Mouse (Mus musculus) hematopoietic stem cell, adult 5-6 weeks (primary cell): ENCODE measurements around the gene Rnasel. TPM values are rescaled to one million over a fixed set of nuclear protein-coding genes. Genes with fewer than 3 reads are reported as not detected.

Source experiments
- ATAC-seq, 2 experiments: fragments of 125-278 bp in 1 of 2; replicated peaks in 1 of 2; 2 replicates each; pipeline ENCODE4 v1.8.0; 2016 to 2017; ENCODE audit warnings: inconsistent platforms in 2 of 2, mild to moderate bottlenecking in 2 of 2, moderate number of reproducible peaks in 2 of 2, low read depth in 1 of 2, moderate TSS enrichment in 1 of 2; ENCODE audit not compliant: low FRiP score in 2 of 2, poor library complexity in 2 of 2, severe bottlenecking in 2 of 2, insufficient read depth in 1 of 2, low TSS enrichment in 1 of 2
- total RNA-seq: library from RNA; stranded (forward); fragments of 172-1452, 232-1000 nt; gene quantifications from 2 replicates; pipeline ENCODE4 v1.2.3, GENCODE M21; 2017

Gene Rnasel
- total RNA-seq, 1 experiment from 2014 or later, result 76.4 TPM

- no peak for ATAC-seq
Measured at GRCm38 (mm10) chr1:153729806-153730205, 19.4 kb upstream of the Rnasel start.

GRCm38 (mm10) chr1:153730671-153731070 is 18.6 kb upstream of the Rnasel start:
- no peak for ATAC-seq

- ATAC-seq, result no peak
Measured at GRCm38 (mm10) chr1:153733181-153733580, 16.0 kb upstream of the Rnasel start.

- no peak for ATAC-seq
Measured at GRCm38 (mm10) chr1:153734866-153735265, 14.4 kb upstream of the Rnasel start.

- ATAC-seq, result no peak
Measured at GRCm38 (mm10) chr1:153736096-153736495, 13.1 kb upstream of the Rnasel start.

GRCm38 (mm10) chr1:153737101-153738085 is 11.8 kb upstream of the Rnasel start:
- no peak for ATAC-seq

GRCm38 (mm10) chr1:153739437-153740015 is 9.7 kb upstream of the Rnasel start:
- no peak for ATAC-seq

GRCm38 (mm10) chr1:153740145-153740544 is 9.1 kb upstream of the Rnasel start, which contains the start of gene Rgs16:
Rgs16 (plus strand) TSS chr1:153740349.
- ATAC-seq, result peak; percentile 65 to 68

- no peak for ATAC-seq
Measured at GRCm38 (mm10) chr1:153740775-153741400, 8.3 kb upstream of the Rnasel start.

GRCm38 (mm10) chr1:153741551-153742316 is 7.5 kb upstream of the Rnasel start:
- ATAC-seq, result no peak

GRCm38 (mm10) chr1:153742374-153743155 is 6.7 kb upstream of the Rnasel start:
- ATAC-seq, result no peak

- no peak for ATAC-seq
Measured at GRCm38 (mm10) chr1:153746119-153746670, 3.0 kb upstream of the Rnasel start.

- ATAC-seq, result 0 out of 4 replicates have a peak, but pooled peaks have one; percentile 14 to 40
Measured at GRCm38 (mm10) chr1:153746728-153747127, 2.5 kb upstream of the Rnasel start.

GRCm38 (mm10) chr1:153747861-153748530 is 1.2 kb upstream of the Rnasel start:
- ATAC-seq, result no peak

- ATAC-seq, result 0 out of 4 replicates have a peak, but pooled peaks of 1 of the 2 experiments have one; percentile 13
Measured at GRCm38 (mm10) chr1:153748549-153748948, 677 bp upstream of the Rnasel start.

GRCm38 (mm10) chr1:153750054-153750453 is 828 bp downstream of the Rnasel start:
- ATAC-seq, result no peak
